Mouse (Mus musculus): ENCODE measurements around the gene Gak. TPM values are rescaled to one million over a fixed set of nuclear protein-coding genes. Genes with fewer than 3 reads are reported as not detected.

Gene Gak
- polyA plus RNA-seq, 1 experiment from 2014 or later = 23.1 TPM

GRCm38 (mm10) chr5:108573054-108573453 is 56.5 kb downstream of the Gak start:
- no peak overlapping the region for H3K9ac ChIP-seq
- 87% methylated on average over 6 of the region's 6 CpGs for WGBS (ENCODE audit: insufficient replicate concordance)
- H3K36me3 ChIP-seq = peaks cover 97% of the 10 kb centered on the region
- H3K4me1 ChIP-seq (replicated peaks) = no peaks in the 10 kb centered on the region
- no peak for DNase-seq
- H3K27me3 ChIP-seq = no peaks in the 10 kb centered on the region
- no peak overlapping the region for H3K4me3 ChIP-seq (replicated peaks)
- H3K27ac ChIP-seq = no peak overlapping the region
- no peak overlapping the region for H3K4me2 ChIP-seq
- no peaks in the 10 kb centered on the region for H3K9me3 ChIP-seq (replicated peaks)
- no peak for ATAC-seq (ENCODE audit: low read depth)

- WGBS (ENCODE audit: insufficient replicate concordance) = 82% methylated on average over 1 of the region's 1 CpGs
- H3K27ac ChIP-seq = no peak overlapping the region
- no peak for ATAC-seq (ENCODE audit: low read depth)
- no peaks in the 10 kb centered on the region for H3K9me3 ChIP-seq (replicated peaks)
- no peak overlapping the region for H3K9ac ChIP-seq
- peaks cover 85% of the 10 kb centered on the region for H3K36me3 ChIP-seq
- no peak for DNase-seq
- H3K4me3 ChIP-seq (replicated peaks) = no peak overlapping the region
- no peaks in the 10 kb centered on the region for H3K27me3 ChIP-seq
- no peak overlapping the region for H3K4me2 ChIP-seq
- no peaks in the 10 kb centered on the region for H3K4me1 ChIP-seq (replicated peaks)
These were observed 58.6 kb downstream of the Gak start for GRCm38 (mm10) chr5:108570991-108571390.

GRCm38 (mm10) chr5:108567104-108567503 is 62.5 kb downstream of the Gak start:
- DNase-seq (no peak), ATAC-seq (ENCODE audit: low read depth) (no peak)
- Histone ChIP-seq H3K4me2 (no peak overlapping the region), H3K27ac (no peak overlapping the region), H3K9me3 (replicated peaks) (no peaks in the 10 kb centered on the region), H3K36me3 (peaks cover 48% of the 10 kb centered on the region), H3K27me3 (no peaks in the 10 kb centered on the region), H3K4me3 (replicated peaks) (no peak overlapping the region), H3K4me1 (replicated peaks) (no peaks in the 10 kb centered on the region), H3K9ac (no peak overlapping the region)
- WGBS (ENCODE audit: insufficient replicate concordance) = 80% methylated on average over 2 of the region's 2 CpGs

- WGBS (ENCODE audit: insufficient replicate concordance) = 64% methylated on average over 4 of the region's 4 CpGs
- Histone ChIP-seq H3K9ac (no peak overlapping the region), H3K36me3 (peaks cover 42% of the 10 kb centered on the region), H3K27ac (no peak overlapping the region), H3K9me3 (replicated peaks) (no peaks in the 10 kb centered on the region), H3K4me3 (replicated peaks) (no peak overlapping the region), H3K27me3 (no peaks in the 10 kb centered on the region), H3K4me1 (replicated peaks) (no peaks in the 10 kb centered on the region), H3K4me2 (no peak overlapping the region)
- ATAC-seq (ENCODE audit: low read depth) (no peak), DNase-seq (no peak)
These were observed 63.0 kb downstream of the Gak start for GRCm38 (mm10) chr5:108566523-108566922.

GRCm38 (mm10) chr5:108565381-108565780 is 64.2 kb downstream of the Gak start:
- Histone ChIP-seq H3K9ac (no peak overlapping the region), H3K9me3 (replicated peaks) (no peaks in the 10 kb centered on the region), H3K36me3 (peaks cover 31% of the 10 kb centered on the region), H3K4me1 (replicated peaks) (no peaks in the 10 kb centered on the region), H3K27me3 (no peaks in the 10 kb centered on the region), H3K27ac (no peak overlapping the region), H3K4me3 (replicated peaks) (no peak overlapping the region), H3K4me2 (no peak overlapping the region)
- 72% methylated on average over 2 of the region's 2 CpGs for WGBS (ENCODE audit: insufficient replicate concordance)
- no peak for DNase-seq
- no peak for ATAC-seq (ENCODE audit: low read depth)

- WGBS (ENCODE audit: insufficient replicate concordance) = 66% methylated on average over 3 of the region's 3 CpGs
- Histone ChIP-seq H3K4me1 (replicated peaks) (no peaks in the 10 kb centered on the region), H3K9me3 (replicated peaks) (no peaks in the 10 kb centered on the region), H3K27ac (no peak overlapping the region), H3K4me2 (no peak overlapping the region), H3K9ac (no peak overlapping the region), H3K27me3 (no peaks in the 10 kb centered on the region), H3K4me3 (replicated peaks) (no peak overlapping the region), H3K36me3 (peaks cover 20% of the 10 kb centered on the region)
- DNase-seq = no peak
- ATAC-seq (ENCODE audit: low read depth) = no peak
These were observed 65.2 kb downstream of the Gak start for GRCm38 (mm10) chr5:108564346-108564745.

- no peak overlapping the region for H3K9ac ChIP-seq
- H3K27me3 ChIP-seq = 0 out of 2 replicates have a peak, but pooled peaks cover 2% of the 10 kb centered on the region
- no peaks in the 10 kb centered on the region for H3K9me3 ChIP-seq (replicated peaks)
- H3K4me1 ChIP-seq (replicated peaks) = no peaks in the 10 kb centered on the region
- WGBS (ENCODE audit: insufficient replicate concordance) = 47% methylated on average over 2 of the region's 2 CpGs
- H3K4me3 ChIP-seq (replicated peaks) = no peak overlapping the region
- H3K4me2 ChIP-seq = no peak overlapping the region
- no peak for ATAC-seq (ENCODE audit: low read depth)
- H3K36me3 ChIP-seq = peaks cover 2% of the 10 kb centered on the region
- H3K27ac ChIP-seq = no peak overlapping the region
- DNase-seq = no peak
These were observed 67.1 kb downstream of the Gak start for GRCm38 (mm10) chr5:108562483-108562882.

GRCm38 (mm10) chr5:108556986-108557385 is 72.6 kb downstream of the Gak start:
- 65% methylated on average over 4 of the region's 4 CpGs for WGBS (ENCODE audit: insufficient replicate concordance)
- H3K27ac ChIP-seq = no peak overlapping the region

GRCm38 (mm10) chr5:108554041-108554440 is 75.5 kb downstream of the Gak start:
- Histone ChIP-seq H3K4me2 (no peak overlapping the region), H3K9ac (no peak overlapping the region), H3K4me3 (replicated peaks) (no peak overlapping the region), H3K27ac (no peak overlapping the region), H3K4me1 (replicated peaks) (peaks cover 9% of the 10 kb centered on the region; the same call in 1 of the 2 replicates), H3K9me3 (replicated peaks) (no peaks in the 10 kb centered on the region), H3K27me3 (peaks cover 66% of the 10 kb centered on the region), H3K36me3 (no peaks in the 10 kb centered on the region)
- 52% methylated on average over 1 of the region's 1 CpGs for WGBS (ENCODE audit: insufficient replicate concordance)
- ATAC-seq (ENCODE audit: low read depth) (no peak), DNase-seq (no peak)

More at GRCm38 (mm10) chr5:108556986-108557385, 72.6 kb downstream of the Gak start:
- no peaks in the 10 kb centered on the region for H3K9me3 ChIP-seq (replicated peaks)
- peaks cover 36% of the 10 kb centered on the region for H3K27me3 ChIP-seq
- H3K9ac ChIP-seq = no peak overlapping the region
- no peaks in the 10 kb centered on the region for H3K4me1 ChIP-seq (replicated peaks)
- H3K4me2 ChIP-seq = no peak overlapping the region
- no peak overlapping the region for H3K4me3 ChIP-seq (replicated peaks)
- ATAC-seq (ENCODE audit: low read depth) (no peak), DNase-seq (no peak)
- H3K36me3 ChIP-seq = no peaks in the 10 kb centered on the region

- DNase-seq (no peak), ATAC-seq (ENCODE audit: low read depth) (no peak)
- no peak overlapping the region for H3K27ac ChIP-seq
- 9% methylated on average over 16 of the region's 16 CpGs for WGBS (ENCODE audit: insufficient replicate concordance)
- peaks cover 9% of the 10 kb centered on the region; the same call in 1 of the 2 replicates for H3K4me1 ChIP-seq (replicated peaks)
- H3K27me3 ChIP-seq = peaks cover 73% of the 10 kb centered on the region
- H3K9me3 ChIP-seq (replicated peaks) = no peaks in the 10 kb centered on the region
- H3K4me3 ChIP-seq (replicated peaks) = peak overlapping the region; percentile 28; the same call in 1 of the 2 replicates
- H3K4me2 ChIP-seq = peak overlapping the region; percentile 38
- H3K9ac ChIP-seq = no peak overlapping the region
- no peaks in the 10 kb centered on the region for H3K36me3 ChIP-seq
These were observed 79.4 kb downstream of the Gak start for GRCm38 (mm10) chr5:108550207-108550594.

GRCm38 (mm10) chr5:108549489-108550206 is 79.9 kb downstream of the Gak start, which contains the start of gene Cplx1:
Gene Cplx1, minus strand, starts transcription at chr5:108550024.
- ATAC-seq (ENCODE audit: low read depth) (no peak), DNase-seq (peak; percentile 6)
- Histone ChIP-seq H3K4me2 (peak within 1 kb of the TSS; percentile 38), H3K27ac (no peak within 1 kb of the TSS), H3K9ac (no peak within 1 kb of the TSS), H3K9me3 (replicated peaks) (no peaks in the 10 kb centered on the region), H3K4me1 (replicated peaks) (peaks cover 9% of the 10 kb centered on the region; the same call in 1 of the 2 replicates), H3K27me3 (peaks cover 73% of the 10 kb centered on the region), H3K4me3 (replicated peaks) (peak within 1 kb of the TSS; percentile 28), H3K36me3 (no peaks in the 10 kb centered on the region)
- 3% methylated on average over 46 of the region's 56 CpGs for WGBS (ENCODE audit: insufficient replicate concordance)

- Histone ChIP-seq H3K36me3 (no peaks in the 10 kb centered on the region), H3K9ac (no peak overlapping the region), H3K4me3 (replicated peaks) (no peak overlapping the region), H3K4me1 (replicated peaks) (peaks cover 9% of the 10 kb centered on the region; the same call in 1 of the 2 replicates), H3K9me3 (replicated peaks) (no peaks in the 10 kb centered on the region), H3K27me3 (peaks cover 68% of the 10 kb centered on the region), H3K27ac (no peak overlapping the region), H3K4me2 (no peak overlapping the region; the same call in 1 of the 2 replicates)
- ATAC-seq (ENCODE audit: low read depth) (no peak), DNase-seq (no peak)
- WGBS (ENCODE audit: insufficient replicate concordance) = 12% methylated on average over 7 of the region's 7 CpGs
These were observed 80.4 kb downstream of the Gak start for GRCm38 (mm10) chr5:108549137-108549488.

All from liver, embryonic 13.5 days (tissue).